Mouse (Mus musculus): ENCODE results near the gene Espn. TPM values are rescaled to one million over a fixed set of nuclear protein-coding genes. Genes with fewer than 3 reads are reported as not detected.

Gene Espn
- total RNA-seq, 2 experiments from 2014 or later: 2.5 to 2.7 TPM

DNA sequence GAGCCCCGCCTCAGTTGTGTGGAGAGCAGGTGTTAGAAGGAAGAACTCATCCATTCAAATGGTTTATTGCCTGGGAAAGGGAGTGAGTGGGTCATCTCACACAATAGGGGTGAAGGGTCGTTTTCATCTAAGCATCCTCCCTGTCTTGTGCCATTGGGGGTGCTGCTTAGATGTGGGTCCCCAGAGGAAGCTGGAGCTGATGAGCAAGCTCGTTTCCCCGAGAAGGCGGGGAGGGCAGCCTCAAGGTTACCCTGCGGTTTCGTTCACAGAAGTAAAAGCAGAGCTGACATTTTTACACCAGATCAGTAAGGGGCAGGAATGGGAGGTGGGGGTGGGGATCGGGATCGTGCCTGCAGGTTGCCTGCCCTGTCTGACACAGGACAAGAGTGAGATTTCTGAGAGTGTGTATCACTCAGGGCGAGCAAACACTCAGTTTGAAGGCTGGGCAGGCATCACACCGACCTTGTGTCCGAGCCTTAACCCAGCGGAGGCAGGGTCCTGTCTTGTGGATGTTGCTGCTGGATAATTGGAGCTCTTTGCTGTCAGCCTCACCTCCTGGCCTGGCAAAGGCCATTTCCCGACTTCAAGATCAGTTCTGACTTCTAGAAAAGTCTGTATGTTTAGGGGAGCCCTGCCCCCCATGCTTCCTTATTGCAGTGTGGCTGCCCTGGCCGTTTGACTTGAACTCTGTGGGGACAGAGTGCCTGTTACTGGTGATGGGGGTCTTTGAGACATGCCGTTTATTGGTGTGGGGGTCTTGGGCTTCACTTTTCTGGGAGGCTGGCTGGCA lies 26.9 kb upstream of the Espn start:
- no peak for DNase-seq

DNA sequence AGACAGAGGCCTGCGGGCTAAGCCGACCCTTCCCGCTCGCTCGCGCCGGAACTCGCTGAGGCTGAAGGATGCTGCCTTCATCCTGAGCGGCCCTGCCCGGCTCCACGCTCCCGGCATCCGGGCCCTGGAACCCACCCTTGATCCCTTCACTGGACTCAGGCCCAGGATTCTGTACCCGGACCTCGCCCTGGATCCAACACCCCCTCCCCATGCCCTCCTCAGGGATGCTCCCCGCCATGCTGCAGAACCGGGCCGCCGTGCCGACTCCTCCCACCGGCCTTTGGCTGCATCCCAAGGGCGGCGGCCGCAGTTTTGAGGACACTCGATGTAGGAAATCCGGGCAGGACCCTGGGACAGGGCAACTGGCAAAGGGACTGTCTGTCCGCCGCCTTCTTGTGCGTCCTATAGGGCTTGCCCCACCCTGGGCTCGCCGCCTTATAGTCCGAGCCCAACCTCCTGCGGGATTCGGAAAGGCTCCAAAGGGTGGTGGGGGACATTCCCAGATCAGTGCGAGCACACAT lies 26.2 kb upstream of the Espn start:
- peak; percentile 52 to 62 for DNase-seq

DNA sequence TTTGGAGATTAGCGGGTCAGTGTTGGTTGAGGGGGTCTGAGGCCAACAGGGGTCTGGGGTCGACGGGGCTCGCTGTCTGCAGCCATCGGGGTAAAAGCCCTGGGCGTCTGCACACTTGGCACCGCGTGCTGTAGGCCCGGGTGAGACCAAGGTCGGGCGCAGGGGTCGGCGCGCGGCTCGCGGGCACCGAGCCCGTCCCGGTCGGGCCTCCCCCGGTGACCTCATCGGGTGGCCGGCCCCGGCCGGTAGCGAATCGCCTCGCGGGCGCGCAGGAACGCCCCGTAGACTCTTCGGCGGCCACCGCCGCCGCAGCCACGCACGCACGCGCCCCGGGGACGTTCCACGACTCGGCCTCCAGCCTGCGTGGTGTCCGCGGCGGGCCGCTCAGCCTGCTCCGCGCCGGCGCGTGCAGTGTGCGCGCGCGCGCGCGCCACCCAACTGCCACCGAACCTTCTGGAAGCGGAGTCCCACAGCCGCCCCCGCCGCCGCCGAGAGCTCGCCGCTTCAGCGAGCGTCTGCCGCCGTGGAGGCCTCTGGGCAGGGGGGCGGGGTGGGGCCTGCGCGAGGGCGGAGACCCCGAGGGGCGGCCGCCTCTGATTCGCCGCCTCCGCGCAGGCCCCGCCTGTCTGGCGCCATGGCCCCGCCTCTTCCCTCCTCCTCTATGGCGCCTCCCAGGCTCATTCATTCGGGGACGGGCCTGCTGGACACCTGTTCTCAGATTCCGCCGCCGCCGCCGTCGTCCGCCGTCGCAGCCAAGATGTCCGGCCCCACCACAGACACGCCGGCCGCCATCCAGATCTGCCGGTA lies 25.6 kb upstream of the Espn start, which contains the start of gene Acot7:
Gene Acot7, plus strand, starts transcription at position 598 of the 807 bp plus-strand sequence.
- peak; percentile 93 to 94 for DNase-seq

DNA sequence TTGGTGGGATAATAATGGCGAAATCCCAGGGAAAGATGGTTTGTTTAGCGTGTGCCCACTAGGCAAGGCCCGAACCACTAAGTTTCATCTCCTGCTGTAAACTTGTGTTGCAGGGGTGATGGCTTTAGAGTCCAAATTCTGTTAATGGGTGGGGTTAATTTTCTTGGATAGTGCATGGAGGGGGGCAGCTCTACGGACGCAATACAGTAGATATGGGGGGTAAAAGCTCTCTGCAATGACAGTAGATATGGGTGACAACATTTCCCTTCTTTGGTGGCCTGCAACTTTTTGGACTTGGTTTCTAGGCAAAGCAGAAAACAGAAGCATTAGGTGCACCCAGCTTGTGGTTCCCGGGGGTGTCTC lies 25.0 kb upstream of the Espn start:
- DNase-seq: no peak

DNA sequence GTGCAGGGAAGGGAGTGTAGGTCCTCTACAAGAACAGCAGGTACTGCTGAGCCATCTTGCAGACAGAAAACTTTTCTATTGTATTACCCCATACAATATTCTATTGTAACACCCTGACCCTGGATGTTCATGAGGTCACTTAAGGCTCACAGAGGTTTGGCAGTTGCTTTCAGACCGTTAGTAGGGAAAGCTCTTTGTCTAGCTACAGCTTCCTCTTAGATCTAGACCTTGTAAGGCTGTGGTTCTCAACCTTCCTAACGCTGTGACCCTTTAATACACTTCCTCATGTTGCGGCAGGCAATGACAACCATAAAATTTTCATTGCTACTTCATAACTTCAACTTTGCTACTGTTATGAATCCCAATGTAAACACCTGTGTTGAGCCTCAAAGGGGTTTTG lies 24.5 kb upstream of the Espn start:
- no peak for DNase-seq

DNA sequence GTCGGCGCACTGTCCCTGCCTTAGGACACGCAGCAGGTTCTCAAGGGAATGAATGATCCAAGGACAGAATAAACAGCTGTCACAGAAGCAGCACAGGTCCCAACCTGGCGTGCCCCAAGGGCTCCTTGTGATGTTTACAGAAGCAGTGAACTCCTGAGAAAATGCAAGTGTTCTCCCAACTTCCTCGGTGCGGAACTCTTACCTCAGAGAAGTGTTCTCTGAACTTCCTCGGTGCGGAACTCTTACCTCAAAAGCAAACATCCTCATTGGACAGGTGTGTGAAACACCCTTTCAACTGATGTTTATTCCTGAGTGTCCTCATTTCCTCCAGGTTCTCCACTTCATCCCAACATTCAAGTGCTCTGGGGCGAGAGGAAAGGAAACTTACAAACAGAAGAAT lies 21.8 kb upstream of the Espn start:
- DNase-seq: no peak

DNA sequence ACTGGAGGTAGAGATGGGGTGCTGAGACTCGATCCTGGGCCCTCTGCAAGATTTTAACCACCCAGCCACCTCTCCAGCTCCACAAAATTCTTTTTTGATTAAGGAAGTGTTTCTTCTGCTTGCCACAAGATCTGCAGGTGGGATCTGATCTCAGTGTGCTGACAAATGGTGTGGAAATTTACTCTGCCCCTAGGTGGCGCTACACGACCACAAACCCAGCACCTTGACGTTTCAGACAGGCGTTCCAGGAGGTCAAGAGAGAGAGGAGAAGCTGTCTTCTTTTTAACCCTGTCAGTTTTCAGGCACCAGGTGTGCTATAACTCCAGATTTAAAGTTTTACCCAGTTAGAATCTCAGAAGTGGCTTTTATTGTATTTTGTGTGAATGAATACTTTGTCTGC lies 20.9 kb upstream of the Espn start:
- peak; percentile 80 to 93 for DNase-seq

DNA sequence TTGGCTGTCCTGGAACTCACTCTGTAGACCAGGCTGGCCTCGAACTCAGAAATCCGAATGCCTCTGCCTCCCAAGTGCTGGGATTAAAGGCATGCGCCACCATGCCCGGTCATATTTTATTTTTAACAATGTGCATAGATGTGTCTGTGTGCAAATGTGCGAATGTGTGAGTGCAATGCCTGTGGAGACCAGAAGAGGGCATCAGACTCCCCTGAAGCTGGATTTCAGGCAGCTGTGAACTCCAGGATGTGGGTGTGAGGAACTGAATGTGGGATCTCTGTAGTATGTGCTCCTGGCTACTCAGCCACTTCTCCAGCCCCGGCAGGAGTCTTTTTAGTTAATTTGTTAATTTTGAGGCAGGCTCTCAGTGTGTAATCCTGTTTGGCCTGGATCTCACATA lies 19.4 kb upstream of the Espn start:
- no peak for DNase-seq

DNA sequence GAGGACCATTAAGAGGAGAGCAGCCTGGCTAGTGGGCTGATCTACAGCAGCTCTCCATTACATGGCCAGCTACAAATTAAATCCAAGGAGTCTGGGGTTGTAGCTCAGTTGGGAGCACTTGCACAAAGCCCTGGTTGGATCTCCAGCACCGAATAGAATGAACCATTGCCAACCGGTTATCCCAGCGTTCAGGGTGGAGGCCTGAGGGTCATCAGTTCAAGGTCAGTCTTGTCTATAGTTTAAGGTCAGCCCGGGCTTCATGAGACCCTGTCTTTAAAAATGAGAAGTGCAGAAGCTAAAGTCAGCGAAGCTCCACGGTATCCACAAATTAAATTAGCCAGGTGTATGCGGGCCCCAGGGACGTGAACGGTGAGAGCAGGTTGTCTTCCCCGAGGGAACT lies 18.1 kb upstream of the Espn start:
- no peak for DNase-seq

DNA sequence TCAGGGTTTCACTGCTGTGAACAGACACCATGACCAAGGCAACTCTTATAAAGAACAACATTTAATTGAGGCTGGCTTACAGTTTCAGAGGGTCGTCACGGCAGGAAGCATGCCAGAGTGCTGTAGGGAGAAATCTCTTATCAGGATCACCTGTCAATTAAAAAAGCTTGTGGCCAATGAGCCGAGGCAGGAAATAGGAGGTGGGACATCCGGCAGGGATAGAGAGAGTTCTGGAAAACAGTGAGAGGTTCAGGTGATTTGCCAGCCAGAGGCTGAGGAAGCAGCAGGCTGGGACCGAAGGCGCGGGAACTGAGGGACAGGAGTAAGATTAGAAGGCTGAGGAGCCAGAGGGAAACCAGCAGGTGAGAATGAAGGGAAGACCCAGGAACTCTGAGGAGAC lies 16.9 kb upstream of the Espn start:
- DNase-seq: no peak

DNA sequence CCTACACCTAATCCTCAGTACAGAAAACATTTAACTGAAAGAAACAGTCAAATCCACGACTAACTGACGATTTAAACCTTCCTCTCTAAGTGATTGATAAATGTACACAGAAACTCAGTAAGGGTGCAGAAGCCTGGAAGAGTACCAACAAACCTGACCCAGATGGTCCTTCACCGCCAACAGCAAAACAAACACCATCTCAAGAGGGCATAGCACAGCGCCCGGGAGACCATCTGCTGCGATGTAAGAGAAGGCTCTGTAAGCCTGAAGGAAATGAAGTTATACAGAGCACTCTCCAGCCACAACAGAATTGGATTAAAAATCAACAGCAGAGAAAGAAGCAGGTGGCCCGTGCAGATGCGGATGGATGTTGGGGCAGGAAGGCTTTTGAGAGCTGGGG lies 15.9 kb upstream of the Espn start:
- no peak for DNase-seq

DNA sequence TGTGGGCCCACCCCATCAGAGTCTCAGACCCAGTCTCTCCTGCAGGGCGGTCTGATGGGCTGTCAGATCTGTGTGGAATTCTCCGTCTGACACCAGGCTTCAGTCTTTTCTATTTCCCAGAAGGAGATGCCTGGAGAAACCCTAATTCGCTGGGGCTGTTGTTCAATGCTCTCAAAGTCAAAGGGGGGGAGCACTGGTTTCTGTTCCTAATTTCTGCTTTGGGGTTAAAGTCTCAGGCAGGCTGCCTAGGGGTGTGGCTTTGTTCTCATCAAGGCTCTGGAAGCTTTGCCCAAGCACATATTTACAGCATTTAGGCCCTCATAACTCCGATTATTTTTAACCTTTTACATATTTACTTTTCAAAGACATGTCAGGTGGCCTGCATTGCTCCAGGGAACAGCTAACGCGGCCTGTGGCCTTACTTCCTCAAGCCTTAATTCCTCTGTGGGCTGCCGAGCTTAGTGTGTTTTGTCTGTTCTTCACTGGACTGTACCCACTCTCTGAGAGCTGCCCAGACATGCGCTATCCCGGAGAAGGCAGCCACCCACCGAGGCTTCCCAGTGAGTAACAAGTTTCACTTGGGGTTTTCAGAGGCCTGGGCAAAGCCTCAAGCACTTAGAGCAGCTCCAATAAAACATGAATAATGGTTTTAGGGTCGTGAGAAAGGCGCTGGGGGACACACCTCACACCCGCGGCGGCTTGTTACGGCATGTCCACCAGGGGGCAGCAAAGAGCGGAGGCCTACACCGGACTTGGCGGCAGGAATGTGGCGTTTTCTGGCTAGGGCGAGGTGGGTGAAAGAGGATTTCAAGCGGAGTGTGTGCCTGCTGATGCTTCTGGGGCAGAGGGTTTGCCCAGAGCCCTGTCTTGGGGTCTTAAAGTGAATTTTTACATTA lies 13.1 kb upstream of the Espn start:
- DNase-seq: peak; percentile 65 to 92

DNA sequence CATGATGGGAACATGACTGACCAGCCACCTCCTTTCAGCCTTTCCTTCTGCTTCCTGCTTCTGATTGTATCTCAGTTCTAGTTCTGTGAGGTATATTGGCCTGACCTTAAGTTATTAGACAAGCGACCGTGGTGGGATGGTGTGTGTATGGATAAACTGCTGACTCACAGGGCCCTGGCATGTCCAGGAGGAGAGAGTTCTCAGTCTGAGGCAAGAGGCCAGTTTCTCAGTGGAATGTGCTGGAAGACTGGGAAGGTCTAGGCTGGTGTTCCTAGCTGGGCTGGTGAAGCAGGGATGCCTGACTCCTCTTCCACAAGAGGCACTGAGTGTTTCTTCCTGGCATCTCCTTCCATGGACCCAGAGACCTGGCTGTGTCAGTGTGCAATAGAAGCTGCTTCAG lies 10.6 kb upstream of the Espn start:
- DNase-seq: no peak

DNA sequence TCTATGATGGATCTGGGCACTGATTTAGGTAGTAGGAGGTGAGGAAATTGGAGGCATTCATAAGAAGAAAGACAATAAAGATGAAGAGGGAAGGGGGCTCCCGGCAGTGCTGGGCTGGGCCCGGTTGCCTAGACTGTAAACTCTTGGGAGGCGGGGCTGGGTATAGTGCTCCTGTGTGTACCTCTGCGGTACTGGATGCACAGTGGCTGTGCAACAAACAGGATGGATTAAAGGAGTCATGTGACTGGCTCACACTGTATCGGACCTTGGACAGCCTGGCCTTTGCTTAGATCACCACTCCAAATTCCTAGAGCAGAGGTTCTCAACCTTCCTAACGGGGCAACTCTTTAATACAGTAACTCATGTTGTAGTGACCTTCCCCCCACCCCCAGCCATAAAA lies 9.4 kb upstream of the Espn start:
- DNase-seq: no peak

DNA sequence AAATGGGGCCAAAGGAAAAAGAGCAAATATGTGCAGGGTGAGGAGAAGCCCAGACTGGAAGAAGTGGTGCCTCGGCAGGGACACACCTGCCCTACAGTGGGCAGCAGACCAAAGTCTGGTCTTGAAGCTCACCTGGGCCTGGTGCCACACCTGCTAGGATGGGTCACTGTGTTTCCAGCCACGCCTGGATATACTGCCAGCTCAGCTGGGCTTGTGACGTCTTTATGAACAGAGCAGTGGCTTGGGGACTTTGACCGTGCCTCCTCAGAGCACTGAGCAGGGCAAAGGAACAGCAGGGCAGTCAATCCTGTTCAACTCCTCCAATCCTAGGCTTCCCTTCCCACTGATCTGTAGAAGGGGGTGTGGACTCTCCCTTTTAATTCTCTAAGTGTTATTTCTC lies 8.6 kb upstream of the Espn start:
- DNase-seq: no peak

DNA sequence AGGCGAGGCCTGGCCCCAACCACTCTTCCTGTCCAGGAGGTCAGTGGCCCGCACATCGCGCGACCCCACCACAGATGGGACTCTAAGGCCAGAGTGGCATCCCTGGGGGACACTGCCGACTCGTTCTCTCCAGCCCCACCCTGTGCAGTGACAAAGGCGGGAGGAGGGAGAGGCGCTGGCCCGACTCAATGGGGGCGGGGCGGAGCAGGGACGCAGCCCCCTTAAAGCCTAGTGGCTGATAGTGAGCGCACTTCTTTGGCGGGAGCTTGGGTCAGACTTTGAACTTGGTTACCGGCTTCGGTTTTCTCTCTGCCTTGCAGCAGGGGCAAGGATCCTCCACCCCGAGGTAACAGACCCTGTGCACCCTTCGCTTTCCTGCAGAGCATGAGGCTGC lies 7.1 kb upstream of the Espn start:
- DNase-seq: no peak

DNA sequence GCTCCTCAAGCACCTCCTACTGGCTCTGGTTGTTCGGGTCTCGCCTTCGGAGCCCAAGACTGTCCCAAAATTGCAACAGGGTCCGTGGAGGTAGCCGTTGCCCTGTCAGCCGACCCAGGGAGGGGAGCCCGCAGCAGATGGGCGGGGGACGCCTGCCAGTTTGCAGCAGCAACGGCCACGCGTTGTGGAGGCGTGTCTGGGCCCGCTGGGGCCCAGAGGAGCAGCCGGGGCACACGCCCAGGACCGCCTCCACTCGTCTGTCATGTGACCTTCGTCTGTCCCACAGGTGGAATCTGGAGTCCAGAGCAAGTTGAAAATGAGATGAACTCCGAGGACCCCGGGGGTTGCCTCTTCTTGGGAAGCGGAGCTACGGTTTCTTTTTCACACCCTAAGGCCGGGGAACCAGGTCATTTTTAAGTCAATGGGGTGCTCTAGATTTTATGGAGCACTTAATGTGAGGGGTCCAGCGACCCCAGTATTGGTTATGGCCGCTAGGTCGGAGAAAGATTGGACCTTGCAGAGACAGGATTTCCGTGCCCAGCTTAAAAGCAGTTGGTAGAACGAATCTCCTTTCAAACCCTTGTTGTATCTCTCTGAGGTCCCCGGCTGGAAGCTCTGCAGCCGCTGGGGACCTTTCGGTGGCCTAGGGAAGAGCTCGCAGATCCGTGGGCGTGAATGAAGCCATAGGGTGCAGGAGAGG lies 6.6 kb upstream of the Espn start, which contains the start of gene Hes2:
Gene Hes2, plus strand, starts transcription at position 283 of the 700 bp plus-strand sequence.
- no peak for DNase-seq

DNA sequence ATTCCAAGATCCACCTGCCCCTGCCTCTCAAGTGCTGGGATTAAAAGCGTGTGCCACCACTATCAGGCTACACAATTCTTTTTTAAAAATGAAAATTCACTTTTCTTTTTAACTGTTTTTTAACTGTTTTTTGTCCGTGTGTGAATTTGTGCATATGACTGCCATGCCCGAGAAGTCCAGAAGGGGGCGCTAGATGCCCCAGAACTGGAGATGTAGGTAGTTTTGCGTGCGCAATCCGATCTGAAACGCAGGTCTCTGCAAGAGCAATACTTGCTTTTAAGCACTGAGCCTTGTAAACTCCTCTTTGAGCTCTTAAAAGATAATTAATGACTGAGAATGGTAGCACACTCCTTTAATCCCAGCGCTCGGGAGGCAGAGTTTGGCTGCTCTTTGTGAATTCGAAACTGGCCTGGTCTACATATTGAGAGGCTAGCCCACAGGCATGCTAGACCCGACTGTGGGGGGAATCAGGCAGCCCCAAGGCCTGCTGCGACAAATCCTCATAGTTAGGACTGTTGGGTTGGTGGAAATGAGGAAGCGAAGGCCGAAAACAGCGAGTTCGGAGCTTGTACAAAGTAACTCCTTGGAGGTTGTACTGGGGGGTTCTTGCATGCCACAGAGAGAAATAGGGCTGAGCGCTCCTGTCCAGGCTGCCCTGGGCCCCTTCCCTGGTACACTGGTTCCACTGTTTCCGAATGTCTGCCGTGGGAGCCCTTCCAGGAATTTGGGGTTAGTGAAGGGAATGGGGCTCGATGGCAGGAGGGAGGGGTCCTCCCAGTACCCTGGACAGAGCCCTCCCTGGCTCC lies 5.8 kb upstream of the Espn start:
- DNase-seq: peak in 1 of 2 experiments; percentile 71

DNA sequence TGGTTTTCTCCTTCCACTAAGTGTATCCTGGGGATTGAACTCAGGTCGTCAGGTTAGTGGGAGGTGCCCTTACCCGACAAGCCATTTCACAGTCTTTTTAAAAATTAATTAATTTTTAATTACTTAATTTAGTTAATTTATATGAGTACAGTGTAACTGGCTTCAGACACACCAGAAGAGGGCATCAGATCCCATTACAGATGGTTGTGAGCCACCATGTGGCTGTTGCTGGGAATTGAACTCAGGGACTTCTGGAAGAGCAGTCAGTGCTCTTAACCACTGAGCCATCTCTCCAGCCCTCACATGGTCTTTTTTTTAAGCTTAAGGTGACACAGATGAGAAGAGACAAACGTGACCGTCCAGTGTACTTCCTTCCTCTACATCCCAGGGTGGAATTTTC lies 2.8 kb upstream of the Espn start:
- no peak for DNase-seq

DNA sequence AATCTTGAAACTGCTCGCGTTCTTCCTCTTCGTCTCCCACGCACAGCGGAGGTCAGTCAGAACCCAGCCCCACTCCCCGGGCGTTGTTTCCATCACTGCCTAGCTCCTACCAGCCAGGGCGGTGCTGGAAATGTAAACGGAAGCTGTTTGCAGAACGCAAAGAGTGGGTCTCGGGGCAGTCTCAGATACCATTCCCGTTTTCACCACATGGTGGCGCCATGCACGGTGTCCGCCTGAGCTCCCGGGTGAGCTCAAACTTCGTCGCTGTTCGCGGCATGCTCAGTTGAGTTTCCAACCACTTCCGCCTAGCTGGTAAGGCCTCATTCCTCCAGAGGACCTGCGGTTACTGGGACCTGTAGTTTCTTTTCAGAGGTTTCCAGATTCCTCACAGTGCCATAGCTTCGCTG lies 1.6 kb upstream of the Espn start:
- DNase-seq: peak; percentile 88 to 90

DNA sequence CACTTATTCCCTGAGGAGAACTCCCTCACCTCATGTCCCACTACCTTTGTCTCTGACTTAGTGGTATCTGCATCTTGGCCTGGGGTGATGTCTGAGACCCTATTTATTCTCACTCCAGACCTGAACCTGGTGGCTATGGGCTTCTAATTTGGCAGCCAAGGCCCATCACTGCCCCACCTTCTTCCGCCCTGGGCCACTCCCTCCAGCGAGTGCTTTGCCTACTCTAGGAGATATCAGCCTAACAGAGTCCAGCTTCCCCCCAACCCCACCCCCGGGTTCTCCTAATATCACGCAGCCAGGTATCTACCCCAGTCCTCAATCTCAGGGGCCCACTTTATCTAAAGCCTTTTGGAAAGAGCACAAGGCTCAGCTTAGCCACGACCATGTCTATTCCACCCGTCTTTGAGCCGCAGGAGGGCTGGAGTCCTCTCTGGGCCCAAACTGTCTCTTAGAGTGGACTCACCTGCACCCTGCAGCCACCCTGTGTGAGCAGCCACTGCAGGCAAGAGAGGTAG lies 663 bp downstream of the Espn start:
- DNase-seq: no peak
